Mouse (Mus musculus) retina, postnatal 1 day (tissue): Measurements from ENCODE around the gene Sun5.

Experiments used
- DNase-seq: peaks from one replicate; pipeline ENCODE4 v3.0.0-alpha.2; 2012

Sun5 gene

DNA sequence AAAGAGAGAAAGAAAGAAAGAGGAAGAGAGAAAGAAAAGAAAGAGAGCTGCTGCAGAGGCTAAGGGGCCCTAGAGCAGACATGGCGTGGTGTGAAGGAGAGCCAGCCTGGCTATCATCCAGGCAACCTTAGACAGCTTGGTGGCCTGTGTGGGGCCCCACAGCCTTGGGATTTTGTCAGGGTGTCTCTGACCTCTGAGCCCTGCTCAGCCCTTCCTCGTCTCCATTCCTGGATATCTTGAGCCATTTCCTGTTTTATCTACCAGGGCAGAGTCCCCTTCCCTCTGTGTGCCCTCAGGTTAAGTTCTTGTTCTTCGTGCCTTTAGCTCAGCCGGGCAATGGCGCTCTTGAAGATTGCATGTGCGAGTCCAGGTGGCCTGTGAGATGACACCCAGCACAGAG, 62.0 kb downstream of the Sun5 start:
- no peak for DNase-seq

GRCm38 (mm10) chr2:153808146-153808545, 62.7 kb downstream of the Sun5 start:
- DNase-seq: no peak

DNA sequence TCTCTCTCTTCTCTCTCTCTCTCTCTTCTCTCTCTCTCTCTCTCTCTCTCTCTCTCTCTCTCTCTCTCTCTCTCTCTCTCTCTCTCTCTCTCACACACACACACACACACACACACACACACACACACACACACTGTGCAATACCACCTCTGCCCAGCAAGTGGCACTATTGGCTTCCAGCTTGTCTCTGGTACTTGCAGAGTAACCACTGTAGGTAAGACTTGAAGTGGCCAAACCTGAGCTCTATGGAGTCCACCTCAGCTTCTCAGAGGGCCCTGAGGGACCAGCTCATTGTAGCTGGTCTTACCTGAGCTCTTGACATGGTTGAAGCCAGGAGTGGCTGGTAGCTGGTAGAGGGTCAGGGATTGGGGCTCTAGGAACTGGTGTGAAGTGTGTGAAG, 63.4 kb downstream of the Sun5 start:
- DNase-seq: peak; percentile 78
